Mouse (Mus musculus) spleen, adult 2 months (tissue): ENCODE measurements around the gene Tppp. TPM values are rescaled to one million over a fixed set of nuclear protein-coding genes. Genes with fewer than 3 reads are reported as not detected.

ENCODE experiments used
- DNase-seq, 2 experiments: peaks; one replicate each; pipeline versions ENCODE4 v3.0.0 to v3.0.0-alpha.2; 2012 to 2021; ENCODE audit warnings: low spot score in 2 of 2, low read depth in 1 of 2
- H3K27ac ChIP-seq: fragments of 200-500 bp; 2 replicates; pipeline ENCODE4 v1.5.1; 2012; ENCODE audit warnings: low read length, inconsistent platforms; ENCODE audit not compliant: insufficient read depth
- H3K27me3 ChIP-seq: fragments of 200-500 bp; 2 replicates; pipeline ENCODE4 v1.6.1; 2012; ENCODE audit warnings: mild to moderate bottlenecking, moderate library complexity, low read length, inconsistent platforms; ENCODE audit not compliant: control insufficient read depth, insufficient read depth
- H3K36me3 ChIP-seq: fragments of 200-500 bp; 2 replicates; pipeline ENCODE4 v1.6.1; 2012; ENCODE audit warnings: mild to moderate bottlenecking, low read length, inconsistent platforms; ENCODE audit not compliant: control insufficient read depth, insufficient read depth
- H3K4me1 ChIP-seq: fragments of 200-500 bp; 2 replicates; pipeline ENCODE4 v1.6.1; 2011; ENCODE audit warnings: inconsistent platforms; ENCODE audit not compliant: control insufficient read depth, insufficient read depth, insufficient read length
- H3K4me3 ChIP-seq: fragments of 200-500 bp; 2 replicates; pipeline ENCODE4 v1.5.1; 2011; ENCODE audit warnings: mild to moderate bottlenecking, inconsistent platforms; ENCODE audit not compliant: insufficient read depth, insufficient read length; ENCODE audit errors: extremely low read depth
- CTCF ChIP-seq: fragments of 200-500 bp; IDR thresholded peaks from 2 replicates; pipeline ENCODE4 v1.5.1; 2011; ENCODE audit warnings: mild to moderate bottlenecking, inconsistent platforms; ENCODE audit not compliant: insufficient read depth, insufficient read length, insufficient replicate concordance; ENCODE audit errors: extremely low read depth
- POLR2A ChIP-seq: fragments of 200-500 bp; IDR thresholded peaks from 2 replicates; pipeline ENCODE4 v1.6.1; 2011; ENCODE audit warnings: low read depth, low read length, inconsistent platforms
- WGBS: fragments of 180-500 bp; shearing (Covaris S2); methylation state at CpG from one replicate; pipeline ENCODE4 v1.1.7; 2018; 5-methylcytosine and 5-hydroxymethylcytosine counted together
- polyA plus RNA-seq: library from polyadenylated mRNA; depleted of rRNA; stranded (reverse); fragments of >200 nt; gene quantifications from 2 replicates; pipeline ENCODE4 v1.2.3, GENCODE M21; 2012

The Tppp gene
- polyA plus RNA-seq, 1 experiment, result 2.2 TPM

GRCm38 (mm10) chr13:74025151-74026081 lies 16.2 kb downstream of the Tppp start:
- Histone ChIP-seq H3K4me1 (peaks cover 5% of the 10 kb centered on the region; the same call in 1 of the 2 replicates), H3K27me3 (no peaks in the 10 kb centered on the region), H3K4me3 (no peak overlapping the region), H3K27ac (no peak overlapping the region), H3K36me3 (no peaks in the 10 kb centered on the region)
- 75% methylated on average over 4 of the region's 4 CpGs for WGBS
- no peak for TF ChIP-seq CTCF
- DNase-seq, result peak in 1 of 2 experiments; percentile 23

- DNase-seq, result no peak
- no peak overlapping the region for H3K27ac ChIP-seq
- H3K4me1 ChIP-seq, result peaks cover 5% of the 10 kb centered on the region; the same call in 1 of the 2 replicates
- H3K4me3 ChIP-seq, result no peak overlapping the region
- TF ChIP-seq POLR2A (no peak), CTCF (peak; percentile 28; the same call in 1 of the 2 replicates)
- WGBS, result 47% methylated on average over 2 of the region's 2 CpGs
- no peaks in the 10 kb centered on the region for H3K27me3 ChIP-seq
- no peaks in the 10 kb centered on the region for H3K36me3 ChIP-seq
Measured at GRCm38 (mm10) chr13:74026215-74026614, 17.0 kb downstream of the Tppp start.

DNA sequence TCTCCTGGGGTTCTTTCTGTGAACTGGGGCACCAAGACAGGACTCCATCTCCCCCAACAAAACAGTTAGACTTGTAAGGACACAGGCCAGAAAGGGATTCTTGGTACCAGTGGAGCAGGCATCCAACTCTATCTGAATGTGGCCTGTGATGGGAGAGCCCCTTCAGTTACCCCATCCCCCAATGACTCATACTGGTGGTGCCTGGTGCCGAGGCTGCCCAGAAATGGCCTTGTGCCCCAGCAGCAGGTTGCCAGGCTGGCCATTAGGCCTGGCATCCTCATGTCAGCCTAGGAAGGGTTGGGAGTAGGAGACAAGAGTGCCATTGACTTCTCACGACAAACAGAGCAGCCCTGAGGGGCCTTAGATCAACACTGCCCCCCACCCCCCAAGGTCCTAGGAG lies 18.9 kb downstream of the Tppp start:
- Histone ChIP-seq H3K27ac (no peak overlapping the region), H3K27me3 (no peaks in the 10 kb centered on the region), H3K36me3 (no peaks in the 10 kb centered on the region), H3K4me1 (peaks cover 5% of the 10 kb centered on the region; the same call in 1 of the 2 replicates), H3K4me3 (no peak overlapping the region)
- no peak for DNase-seq
- no peak for TF ChIP-seq POLR2A
- TF ChIP-seq CTCF, result no peak
- 74% methylated on average over 2 of the region's 2 CpGs for whole genome bisulfite sequencing

DNA sequence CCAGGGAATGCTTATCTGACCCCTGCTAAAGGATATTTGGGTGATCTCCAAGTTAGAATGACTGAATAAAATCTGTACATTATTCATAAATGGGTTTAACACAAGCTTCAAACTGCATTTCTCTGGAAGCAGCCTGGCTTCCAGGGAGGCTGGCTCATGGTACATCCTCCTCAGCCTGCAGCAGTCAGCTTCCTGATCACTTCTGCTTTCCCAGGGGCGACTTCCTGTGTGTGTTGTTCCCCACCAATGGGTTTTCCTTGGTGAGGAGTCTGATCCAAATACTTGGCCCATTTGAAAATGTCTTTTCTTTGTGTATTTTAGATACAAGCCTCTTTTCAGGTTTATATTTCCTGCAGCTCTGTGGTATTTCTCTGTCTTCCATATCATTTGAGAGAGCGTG lies 19.8 kb downstream of the Tppp start:
- no peak for TF ChIP-seq POLR2A
- no peak for TF ChIP-seq CTCF
- 54% methylated on average over 2 of the region's 2 CpGs for WGBS
- H3K27ac ChIP-seq, result no peak overlapping the region
- H3K4me1 ChIP-seq, result peaks cover 5% of the 10 kb centered on the region; the same call in 1 of the 2 replicates
- H3K36me3 ChIP-seq, result no peaks in the 10 kb centered on the region
- H3K4me3 ChIP-seq, result no peak overlapping the region
- no peaks in the 10 kb centered on the region for H3K27me3 ChIP-seq
- DNase-seq, result no peak

DNA sequence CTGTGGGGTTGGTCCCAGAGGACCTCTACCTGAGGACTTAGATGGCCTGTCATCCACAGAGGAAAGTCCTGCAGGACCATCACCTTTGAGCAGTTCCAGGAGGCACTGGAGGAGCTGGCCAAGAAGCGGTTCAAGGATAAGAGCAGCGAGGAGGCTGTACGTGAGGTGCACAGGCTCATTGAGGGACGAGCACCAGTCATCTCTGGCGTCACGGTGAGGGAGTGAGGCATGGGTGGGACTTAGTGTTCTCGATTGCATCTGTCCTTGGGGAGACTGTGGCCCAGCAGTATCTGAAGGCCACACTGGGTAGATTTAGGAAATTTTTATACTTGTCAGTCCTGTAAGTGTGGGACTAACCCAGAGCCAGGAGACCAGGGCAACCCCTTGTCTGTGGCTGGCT lies 21.5 kb downstream of the Tppp start:
- TF ChIP-seq POLR2A (no peak), CTCF (no peak)
- Histone ChIP-seq H3K27me3 (no peaks in the 10 kb centered on the region), H3K27ac (no peak overlapping the region), H3K36me3 (no peaks in the 10 kb centered on the region), H3K4me3 (no peak overlapping the region), H3K4me1 (peaks cover 1% of the 10 kb centered on the region; the same call in 1 of the 2 replicates)
- DNase-seq, result no peak
- 86% methylated on average over 7 of the region's 7 CpGs for WGBS

DNA sequence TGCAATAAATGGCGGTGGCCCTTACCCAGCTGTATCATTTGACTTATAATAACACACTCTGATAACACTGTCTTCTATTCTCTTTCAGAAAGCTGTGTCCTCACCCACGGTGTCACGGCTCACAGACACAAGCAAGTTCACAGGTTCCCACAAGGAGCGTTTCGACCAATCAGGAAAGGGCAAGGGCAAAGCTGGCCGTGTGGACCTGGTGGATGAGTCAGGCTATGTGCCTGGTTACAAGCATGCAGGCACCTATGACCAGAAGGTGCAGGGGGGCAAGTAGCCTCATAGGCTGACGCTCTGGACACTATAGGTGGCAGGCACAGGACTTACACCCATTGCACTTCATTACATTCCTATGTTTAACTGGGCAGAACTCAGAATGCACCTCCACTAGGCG lies 21.9 kb downstream of the Tppp start:
- Histone ChIP-seq H3K4me1 (no peaks in the 10 kb centered on the region), H3K4me3 (no peak overlapping the region), H3K27me3 (no peaks in the 10 kb centered on the region), H3K36me3 (no peaks in the 10 kb centered on the region), H3K27ac (no peak overlapping the region)
- WGBS, result 93% methylated on average over 8 of the region's 8 CpGs
- TF ChIP-seq CTCF, result no peak
- no peak for TF ChIP-seq POLR2A
- DNase-seq, result no peak

DNA sequence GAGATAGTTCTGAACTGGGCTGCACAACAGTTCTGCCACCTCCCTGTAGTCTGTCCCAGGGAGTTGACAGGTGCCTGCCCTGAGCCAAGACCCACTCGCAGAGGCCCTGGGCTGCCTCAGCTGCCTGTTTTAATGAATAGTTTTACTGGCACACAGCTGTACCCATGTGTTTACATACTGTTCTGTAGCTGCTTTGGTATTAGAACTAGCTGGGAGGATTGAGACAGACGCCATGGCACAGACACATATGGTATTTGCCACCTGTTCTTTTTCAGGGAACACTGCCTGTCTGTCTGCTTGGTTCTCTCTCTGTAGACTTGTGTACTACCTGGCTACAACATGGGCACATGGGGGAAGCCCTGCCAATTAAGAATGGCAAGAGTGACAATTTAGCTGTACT lies 25.5 kb downstream of the Tppp start:
- Histone ChIP-seq H3K36me3 (no peaks in the 10 kb centered on the region; the same call in 1 of the 2 replicates), H3K27me3 (no peaks in the 10 kb centered on the region), H3K4me1 (no peaks in the 10 kb centered on the region), H3K27ac (no peak overlapping the region), H3K4me3 (no peak overlapping the region)
- TF ChIP-seq POLR2A (no peak), CTCF (no peak)
- DNase-seq, result no peak
- 87% methylated on average over 2 of the region's 2 CpGs for WGBS
